Mouse (Mus musculus) embryonic facial prominence, embryonic 15.5 days (tissue): ENCODE measurements around the gene Sirt4. TPM values are rescaled to one million over a fixed set of nuclear protein-coding genes. Genes with fewer than 3 reads are reported as not detected.

Source experiments
- ATAC-seq: fragments of 200-750 bp; cut with Nextera tagmentation; 2 replicates; pipeline ENCODE4 v1.8.0; 2017; ENCODE audit warnings: low read depth, moderate TSS enrichment; ENCODE audit not compliant: insufficient number of reproducible peaks, low FRiP score, low TSS enrichment
- H3K27ac ChIP-seq: fragments of 300-500 bp; sonication (generic); replicated peaks from 2 replicates; pipeline ENCODE4 v1.5.1; 2015; ENCODE audit warnings: mild to moderate bottlenecking, inconsistent platforms
- H3K27me3 ChIP-seq: fragments of 300-500 bp; sonication (generic); 2 replicates; pipeline ENCODE4 v1.6.1; 2015; ENCODE audit warnings: inconsistent platforms
- H3K36me3 ChIP-seq: fragments of 300-500 bp; sonication (generic); 2 replicates; pipeline ENCODE4 v1.6.1; 2015; ENCODE audit warnings: mild to moderate bottlenecking, inconsistent platforms
- H3K4me1 ChIP-seq: fragments of 300-500 bp; sonication (generic); 2 replicates; pipeline ENCODE4 v1.6.1; 2015; ENCODE audit warnings: inconsistent platforms
- H3K4me2 ChIP-seq: fragments of 300-500 bp; sonication (generic); replicated peaks from 2 replicates; pipeline ENCODE4 v1.6.1; 2015; ENCODE audit warnings: mild to moderate bottlenecking, inconsistent platforms
- H3K4me3 ChIP-seq: fragments of 300-500 bp; sonication (generic); replicated peaks from 2 replicates; pipeline ENCODE4 v1.5.1; 2015; ENCODE audit warnings: mild to moderate bottlenecking, inconsistent platforms
- H3K9ac ChIP-seq: fragments of 300-500 bp; sonication (generic); 2 replicates; pipeline ENCODE4 v1.6.1; 2015; ENCODE audit warnings: inconsistent platforms
- H3K9me3 ChIP-seq: fragments of 300-500 bp; sonication (generic); replicated peaks from 2 replicates; pipeline ENCODE4 v1.6.1; 2016; ENCODE audit warnings: inconsistent platforms
- WGBS: fragments of 180-500 bp; shearing (Covaris S2); methylation state at CpG from one replicate; pipeline ENCODE4 v1.1.7; 2015; 5-methylcytosine and 5-hydroxymethylcytosine counted together
- polyA plus RNA-seq: library from polyadenylated mRNA; unstranded; fragments of >200 nt; fragmentation: Nextera tagmentation; extraction: Ambion mirVana; gene quantifications from 2 replicates; pipeline ENCODE4 v1.2.1, GENCODE M21; 2015

Gene Sirt4
- polyA plus RNA-seq, result 29.2 and 32.8 TPM in 2 replicates

DNA sequence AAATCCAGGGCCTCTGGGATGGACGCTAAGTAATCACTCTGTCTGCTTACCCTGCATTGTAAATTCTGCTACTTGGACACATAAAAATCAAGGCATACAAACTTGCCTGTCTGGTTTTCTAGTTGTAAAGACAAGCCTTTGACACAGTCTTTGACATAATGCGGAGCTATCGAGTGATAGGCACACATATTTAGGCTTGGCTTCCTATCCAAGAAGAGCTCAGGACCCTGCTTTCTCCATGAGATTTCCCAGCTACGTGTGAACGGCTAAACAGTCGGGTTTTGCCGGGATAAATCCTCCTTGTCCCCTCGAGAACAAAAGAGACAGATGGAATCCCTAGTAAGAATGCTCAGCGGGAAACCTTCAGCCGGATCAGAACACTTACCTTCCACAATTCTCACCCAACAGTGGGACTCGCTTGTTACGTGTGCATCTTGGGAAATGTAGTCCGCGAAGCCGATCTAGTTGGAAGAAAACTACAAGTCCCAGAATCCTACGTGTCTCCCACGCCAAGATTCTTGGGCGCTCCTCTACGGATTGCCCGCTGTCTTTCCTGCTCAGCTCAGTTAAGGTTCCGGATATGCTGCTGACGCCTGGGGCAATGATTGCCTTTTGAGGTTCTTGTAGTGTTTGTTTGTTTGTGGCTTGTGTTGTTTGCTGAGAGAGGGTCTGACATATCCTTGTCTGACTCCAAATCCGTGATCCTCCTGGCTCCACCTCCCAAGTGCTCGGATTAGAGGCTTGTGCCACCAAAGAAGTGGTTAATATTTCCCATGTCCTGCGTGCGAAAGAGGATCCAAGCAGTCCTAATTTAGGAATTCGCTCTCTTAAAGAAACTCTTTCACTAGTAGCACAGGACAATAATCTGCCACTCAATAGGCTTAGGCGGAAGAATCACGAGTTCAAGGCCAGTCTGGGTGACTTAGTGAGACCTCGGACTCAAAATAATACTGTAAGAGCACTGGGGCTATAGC, at the start of gene Sirt4:
Sirt4 (minus strand) TSS at position 779 of the 974 bp plus-strand sequence.
- peak within 1 kb of the TSS; percentile 56 for H3K9ac ChIP-seq
- H3K36me3 ChIP-seq, result peaks cover 7% of the 10 kb centered on the region
- peaks cover 26% of the 10 kb centered on the region for H3K4me1 ChIP-seq
- no peaks in the 10 kb centered on the region for H3K9me3 ChIP-seq
- peak; percentile 87 for ATAC-seq
- H3K4me3 ChIP-seq, result peak within 1 kb of the TSS; percentile 53
- H3K27ac ChIP-seq, result peak within 1 kb of the TSS; percentile 88
- WGBS, result 5% methylated on average over 30 of the region's 30 CpGs
- no peaks in the 10 kb centered on the region; the same call in none of the 2 replicates for H3K27me3 ChIP-seq
- H3K4me2 ChIP-seq, result peak within 1 kb of the TSS; percentile 69

GRCm38 (mm10) chr5:115531671-115532270, 47.2 kb upstream of the Sirt4 start:
- Histone ChIP-seq H3K4me1 (peaks cover 78% of the 10 kb centered on the region), H3K27ac (peak overlapping the region; percentile 80), H3K4me2 (peak overlapping the region; percentile 1; the same call in 1 of the 2 replicates), H3K9me3 (no peaks in the 10 kb centered on the region), H3K27me3 (no peaks in the 10 kb centered on the region), H3K4me3 (no peak overlapping the region), H3K9ac (no peak overlapping the region), H3K36me3 (no peaks in the 10 kb centered on the region)
- 33% methylated on average over 18 of the region's 18 CpGs for WGBS
- peak; percentile 49; the same call in 1 of the 2 replicates for ATAC-seq

- ATAC-seq, result no peak
- no peak overlapping the region; the same call in 1 of the 2 replicates for H3K4me2 ChIP-seq
- WGBS, result 45% methylated on average over 8 of the region's 8 CpGs
Measured at GRCm38 (mm10) chr5:115530447-115530809, 45.9 kb upstream of the Sirt4 start.

DNA sequence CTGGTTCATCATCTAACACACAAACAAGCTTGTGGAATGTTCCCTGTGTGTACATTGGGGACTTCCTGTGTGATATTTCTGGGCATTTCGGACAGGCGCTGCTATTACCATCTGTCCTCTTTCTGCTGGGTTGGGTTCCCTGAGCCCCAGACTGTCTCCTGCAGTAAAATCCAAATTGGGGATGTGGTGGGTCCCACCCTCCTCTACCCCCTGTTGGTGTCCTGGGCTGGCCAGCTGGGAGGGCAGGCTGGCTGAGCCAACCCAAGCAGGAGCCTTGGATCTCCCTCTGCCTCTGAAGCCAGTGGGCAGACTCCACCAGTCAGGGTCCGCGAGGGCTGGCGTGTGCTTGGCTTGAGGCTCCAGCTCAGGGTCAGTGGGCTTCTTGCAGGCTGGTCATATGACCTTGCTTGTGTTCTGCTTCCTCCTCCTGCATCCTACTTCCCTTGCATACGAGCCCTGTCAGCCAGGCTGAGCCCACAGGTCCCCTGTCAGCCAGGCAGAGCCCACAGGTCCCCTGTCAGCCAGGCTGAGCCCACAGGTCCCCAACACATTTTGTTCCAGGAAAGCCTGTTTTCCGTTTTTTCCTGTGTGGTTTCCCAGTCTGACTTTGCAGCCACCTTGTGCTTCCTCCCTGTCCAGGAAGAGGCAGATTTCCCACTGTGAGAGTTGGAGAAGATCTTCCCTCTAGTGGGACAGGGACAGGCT, 45.4 kb upstream of the Sirt4 start:
- Histone ChIP-seq H3K27ac (peak overlapping the region; percentile 82), H3K36me3 (no peaks in the 10 kb centered on the region), H3K4me3 (no peak overlapping the region), H3K9me3 (no peaks in the 10 kb centered on the region), H3K4me2 (no peak overlapping the region; the same call in 1 of the 2 replicates), H3K4me1 (peaks cover 85% of the 10 kb centered on the region), H3K27me3 (no peaks in the 10 kb centered on the region), H3K9ac (no peak overlapping the region)
- ATAC-seq, result no peak
- WGBS, result 51% methylated on average over 7 of the region's 7 CpGs

More at GRCm38 (mm10) chr5:115530447-115530809, 45.9 kb upstream of the Sirt4 start:
- Histone ChIP-seq H3K9ac (no peak overlapping the region), H3K27me3 (no peaks in the 10 kb centered on the region), H3K4me3 (no peak overlapping the region), H3K36me3 (no peaks in the 10 kb centered on the region), H3K9me3 (no peaks in the 10 kb centered on the region), H3K4me1 (peaks cover 86% of the 10 kb centered on the region), H3K27ac (peak overlapping the region; percentile 82)

GRCm38 (mm10) chr5:115529364-115529741, 44.8 kb upstream of the Sirt4 start:
- WGBS, result 62% methylated on average over 8 of the region's 8 CpGs
- no peak for ATAC-seq
- no peak overlapping the region for H3K4me3 ChIP-seq
- H3K9me3 ChIP-seq, result no peaks in the 10 kb centered on the region
- H3K4me1 ChIP-seq, result peaks cover 85% of the 10 kb centered on the region
- H3K27me3 ChIP-seq, result no peaks in the 10 kb centered on the region
- H3K27ac ChIP-seq, result peak overlapping the region; percentile 82
- no peak overlapping the region for H3K4me2 ChIP-seq
- H3K9ac ChIP-seq, result no peak overlapping the region
- no peaks in the 10 kb centered on the region for H3K36me3 ChIP-seq

- no peak for ATAC-seq
- no peaks in the 10 kb centered on the region for H3K36me3 ChIP-seq
- no peak overlapping the region for H3K9ac ChIP-seq
- H3K4me2 ChIP-seq, result no peak overlapping the region
- no peaks in the 10 kb centered on the region for H3K9me3 ChIP-seq
- no peak overlapping the region for H3K4me3 ChIP-seq
- H3K27me3 ChIP-seq, result no peaks in the 10 kb centered on the region
- H3K4me1 ChIP-seq, result peaks cover 85% of the 10 kb centered on the region
- no peak overlapping the region for H3K27ac ChIP-seq
- WGBS, result 78% methylated on average over 5 of the region's 5 CpGs
Measured at GRCm38 (mm10) chr5:115528128-115528527, 43.6 kb upstream of the Sirt4 start.

- Histone ChIP-seq H3K27me3 (no peaks in the 10 kb centered on the region), H3K9me3 (no peaks in the 10 kb centered on the region), H3K4me1 (peaks cover 86% of the 10 kb centered on the region), H3K9ac (no peak overlapping the region), H3K4me2 (no peak overlapping the region), H3K4me3 (no peak overlapping the region), H3K36me3 (no peaks in the 10 kb centered on the region), H3K27ac (peak overlapping the region; percentile 0; the same call in 1 of the 2 replicates)
- ATAC-seq, result no peak
- WGBS, result 81% methylated on average over 17 of the region's 17 CpGs
Measured at GRCm38 (mm10) chr5:115526456-115527202, 42.1 kb upstream of the Sirt4 start.

- peaks cover 84% of the 10 kb centered on the region for H3K4me1 ChIP-seq
Measured at GRCm38 (mm10) chr5:115525943-115526342, 41.4 kb upstream of the Sirt4 start.

DNA sequence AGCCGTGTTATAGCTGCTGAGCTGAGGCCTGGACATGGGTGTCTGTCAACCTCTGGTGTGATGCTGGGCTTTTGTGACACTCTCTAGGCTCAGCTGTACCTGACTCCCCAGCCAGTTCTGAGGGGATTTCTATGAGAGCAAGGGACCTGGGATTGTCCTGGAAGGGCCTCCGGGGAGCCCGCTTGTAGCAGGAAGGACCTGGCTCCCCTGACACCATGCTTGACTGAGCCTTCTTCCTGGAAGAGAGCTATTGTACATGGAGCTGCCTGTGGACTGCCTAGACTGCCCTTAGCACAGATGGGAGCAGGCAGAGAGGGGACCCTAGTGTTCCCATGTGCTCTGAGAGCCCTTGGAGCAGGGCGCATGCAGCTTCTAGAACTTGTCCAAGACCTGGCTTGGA, 40.9 kb upstream of the Sirt4 start:
- no peak overlapping the region for H3K9ac ChIP-seq
- H3K4me1 ChIP-seq, result peaks cover 84% of the 10 kb centered on the region
- 0 out of 2 replicates have a peak overlapping the region, but pooled peaks have one; percentile 0 for H3K27ac ChIP-seq
- no peaks in the 10 kb centered on the region for H3K9me3 ChIP-seq
- H3K4me2 ChIP-seq, result no peak overlapping the region
- ATAC-seq, result no peak
- H3K4me3 ChIP-seq, result no peak overlapping the region
- no peaks in the 10 kb centered on the region for H3K36me3 ChIP-seq
- H3K27me3 ChIP-seq, result no peaks in the 10 kb centered on the region
- WGBS, result 88% methylated on average over 4 of the region's 4 CpGs

More at GRCm38 (mm10) chr5:115525943-115526342, 41.4 kb upstream of the Sirt4 start:
- H3K4me2 ChIP-seq, result no peak overlapping the region
- no peak for ATAC-seq
- H3K9ac ChIP-seq, result no peak overlapping the region
- H3K4me3 ChIP-seq, result no peak overlapping the region
- H3K27ac ChIP-seq, result 0 out of 2 replicates have a peak overlapping the region, but pooled peaks have one; percentile 0
- no peaks in the 10 kb centered on the region for H3K36me3 ChIP-seq
- no peaks in the 10 kb centered on the region for H3K27me3 ChIP-seq
- 52% methylated on average over 9 of the region's 9 CpGs for WGBS
- H3K9me3 ChIP-seq, result no peaks in the 10 kb centered on the region

DNA sequence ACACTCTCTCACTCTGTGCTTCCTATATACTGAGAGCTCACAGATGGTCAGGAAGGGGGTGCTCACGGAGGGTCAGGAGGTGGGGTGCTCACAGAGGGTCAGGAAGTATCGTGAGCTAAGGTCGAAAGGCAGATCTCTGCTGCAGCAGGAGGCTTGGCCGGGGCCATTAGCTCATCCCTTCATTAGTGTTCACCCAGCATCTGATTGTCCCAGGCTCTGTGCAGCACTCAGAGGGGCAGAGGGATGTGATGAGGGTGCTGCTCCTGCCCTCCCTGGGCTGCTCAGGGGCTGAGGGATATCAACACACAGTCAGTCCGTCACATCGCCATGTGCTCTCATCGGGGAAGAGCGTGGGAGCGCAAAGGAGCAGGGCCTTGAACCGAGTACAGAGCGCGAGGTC, 39.9 kb upstream of the Sirt4 start:
- H3K9ac ChIP-seq, result no peak overlapping the region
- peak overlapping the region; percentile 34; the same call in 1 of the 2 replicates for H3K4me2 ChIP-seq

More for the DNA sequence above, 39.9 kb upstream of the Sirt4 start:
- ATAC-seq, result no peak
- Histone ChIP-seq H3K27ac (peak overlapping the region; percentile 73), H3K36me3 (no peaks in the 10 kb centered on the region), H3K9me3 (no peaks in the 10 kb centered on the region), H3K4me3 (no peak overlapping the region), H3K27me3 (no peaks in the 10 kb centered on the region), H3K4me1 (peaks cover 80% of the 10 kb centered on the region)
- WGBS, result 47% methylated on average over 12 of the region's 12 CpGs
